Mouse (Mus musculus): ENCODE results near the gene Olfr799. TPM values are rescaled to one million over a fixed set of nuclear protein-coding genes. Genes with fewer than 3 reads are reported as not detected.

Olfr799 gene
- total and polyA plus RNA-seq, 2 experiments, result not detected

GRCm38 (mm10) chr10:129657394-129657793 lies 20.1 kb downstream of the Olfr799 start, which contains the start of gene Olfr800:
Gene Olfr800 (plus strand): TSS chr10:129657694.
- Histone ChIP-seq H3K9ac (ENCODE audit: low read depth, low read length) (no peak within 1 kb of the TSS), H3K27ac (replicated peaks; ENCODE audit: insufficient read depth, low read depth, low read length) (no peak within 1 kb of the TSS), H3K79me2 (ENCODE audit: control insufficient read depth, insufficient read depth, low read length) (no peaks in the 10 kb centered on the region), H3K4me1 (ENCODE audit: control insufficient read depth, insufficient read depth, low read length) (no peaks in the 10 kb centered on the region), H3K4me3 (ENCODE audit: insufficient read depth, low read depth, low read length) (no peak within 1 kb of the TSS), H3K36me3 (ENCODE audit: control insufficient read depth, insufficient read depth, low read length) (no peaks in the 10 kb centered on the region), H3K27me3 (ENCODE audit: control insufficient read depth, insufficient read depth, low read length) (no peaks in the 10 kb centered on the region)
- DNase-seq (ENCODE audit: extremely low read depth, low read depth, low spot score), result no peak
- no peak for TF ChIP-seq CTCF (IDR thresholded peaks at IDR 0.05; ENCODE audit: low read depth, low read length)
- TF ChIP-seq POLR2A (IDR thresholded peaks at IDR 0.05; ENCODE audit: extremely low read depth, insufficient read depth, low read length), result no peak

- no peaks in the 10 kb centered on the region for H3K36me3 ChIP-seq (ENCODE audit: control insufficient read depth, insufficient read depth, low read length)
- no peaks in the 10 kb centered on the region for H3K79me2 ChIP-seq (ENCODE audit: control insufficient read depth, insufficient read depth, low read length)
- H3K4me3 ChIP-seq (ENCODE audit: insufficient read depth, low read depth, low read length), result no peak within 1 kb of the TSS
- H3K4me1 ChIP-seq (ENCODE audit: control insufficient read depth, insufficient read depth, low read length), result no peaks in the 10 kb centered on the region
- H3K27me3 ChIP-seq (ENCODE audit: control insufficient read depth, insufficient read depth, low read length), result no peaks in the 10 kb centered on the region
- TF ChIP-seq POLR2A (IDR thresholded peaks at IDR 0.05; ENCODE audit: extremely low read depth, insufficient read depth, low read length), result no peak
- no peak for TF ChIP-seq CTCF (IDR thresholded peaks at IDR 0.05; ENCODE audit: low read depth, low read length)
- no peak for DNase-seq (ENCODE audit: extremely low read depth, low read depth, low spot score)
- WGBS, result 64% methylated on average over 1 of the region's 1 CpGs
- no peak within 1 kb of the TSS for H3K9ac ChIP-seq (ENCODE audit: low read depth, low read length)
- H3K27ac ChIP-seq (replicated peaks; ENCODE audit: insufficient read depth, low read depth, low read length), result no peak within 1 kb of the TSS
Observed at GRCm38 (mm10) chr10:129673765-129674164, 36.5 kb downstream of the Olfr799 start, which contains the start of gene Olfr801. Gene Olfr801 (minus strand): TSS chr10:129673865.

- Histone ChIP-seq H3K4me3 (ENCODE audit: insufficient read depth, low read depth, low read length) (no peak within 1 kb of the TSS), H3K27me3 (ENCODE audit: control insufficient read depth, insufficient read depth, low read length) (no peaks in the 10 kb centered on the region), H3K79me2 (ENCODE audit: control insufficient read depth, insufficient read depth, low read length) (no peaks in the 10 kb centered on the region), H3K27ac (replicated peaks; ENCODE audit: insufficient read depth, low read depth, low read length) (no peak within 1 kb of the TSS), H3K36me3 (ENCODE audit: control insufficient read depth, insufficient read depth, low read length) (no peaks in the 10 kb centered on the region), H3K9ac (ENCODE audit: low read depth, low read length) (no peak within 1 kb of the TSS), H3K4me1 (ENCODE audit: control insufficient read depth, insufficient read depth, low read length) (no peaks in the 10 kb centered on the region)
- TF ChIP-seq POLR2A (IDR thresholded peaks at IDR 0.05; ENCODE audit: extremely low read depth, insufficient read depth, low read length), result no peak
- no peak for TF ChIP-seq CTCF (IDR thresholded peaks at IDR 0.05; ENCODE audit: low read depth, low read length)
- no peak for DNase-seq (ENCODE audit: extremely low read depth, low read depth, low spot score)
- WGBS, result 67% methylated on average over 1 of the region's 1 CpGs
Observed at GRCm38 (mm10) chr10:129688069-129688468, 50.8 kb downstream of the Olfr799 start, which contains the start of gene Olfr802. Gene Olfr802 (minus strand): TSS chr10:129688169.

- WGBS, result 68% methylated on average over 2 of the region's 2 CpGs
- Histone ChIP-seq H3K79me2 (ENCODE audit: control insufficient read depth, insufficient read depth, low read length) (no peaks in the 10 kb centered on the region), H3K9ac (ENCODE audit: low read depth, low read length) (no peak within 1 kb of the TSS), H3K36me3 (ENCODE audit: control insufficient read depth, insufficient read depth, low read length) (no peaks in the 10 kb centered on the region), H3K4me3 (ENCODE audit: insufficient read depth, low read depth, low read length) (no peak within 1 kb of the TSS), H3K27me3 (ENCODE audit: control insufficient read depth, insufficient read depth, low read length) (no peaks in the 10 kb centered on the region), H3K27ac (replicated peaks; ENCODE audit: insufficient read depth, low read depth, low read length) (no peak within 1 kb of the TSS), H3K4me1 (ENCODE audit: control insufficient read depth, insufficient read depth, low read length) (no peaks in the 10 kb centered on the region)
- TF ChIP-seq POLR2A (IDR thresholded peaks at IDR 0.05; ENCODE audit: extremely low read depth, insufficient read depth, low read length) (no peak), CTCF (IDR thresholded peaks at IDR 0.05; ENCODE audit: low read depth, low read length) (no peak)
- DNase-seq (ENCODE audit: extremely low read depth, low read depth, low spot score), result no peak
Observed at GRCm38 (mm10) chr10:129694186-129694585, 56.9 kb downstream of the Olfr799 start, which contains the start of gene Olfr803. Gene Olfr803 (minus strand): TSS chr10:129694286.

Other genes starting within 250 kb of the Olfr799 start
- not detected in 2 replicates for gene Olfr785, start 232.1 kb upstream of the Olfr799 start, total RNA-seq (2014; rRNA removed)
- not detected in 2 replicates for gene Olfr785, start 232.1 kb upstream of the Olfr799 start, polyA plus RNA-seq (2012; rRNA removed)
- gene Olfr786, start 210.2 kb upstream of the Olfr799 start, total RNA-seq (2014; rRNA removed), result not detected in 2 replicates
- not detected in 2 replicates for gene Olfr786, start 210.2 kb upstream of the Olfr799 start, polyA plus RNA-seq (2012; rRNA removed)
- gene Olfr787, start 175.6 kb upstream of the Olfr799 start, total RNA-seq (2014; rRNA removed), result not detected in 2 replicates
- gene Olfr787, start 175.6 kb upstream of the Olfr799 start, polyA plus RNA-seq (2012; rRNA removed), result not detected in 2 replicates
- not detected in 2 replicates for gene Olfr788, start 166.5 kb upstream of the Olfr799 start, total RNA-seq (2014; rRNA removed)
- gene Olfr788, start 166.5 kb upstream of the Olfr799 start, polyA plus RNA-seq (2012; rRNA removed), result not detected in 2 replicates
- gene Olfr789, start 152.7 kb upstream of the Olfr799 start, total RNA-seq (2014; rRNA removed), result not detected in 2 replicates
- gene Olfr789, start 152.7 kb upstream of the Olfr799 start, polyA plus RNA-seq (2012; rRNA removed), result not detected in 2 replicates
- gene Olfr790, start 139.0 kb upstream of the Olfr799 start, total RNA-seq (2014; rRNA removed), result not detected in 2 replicates
- gene Olfr790, start 139.0 kb upstream of the Olfr799 start, polyA plus RNA-seq (2012; rRNA removed), result not detected in 2 replicates
- not detected in 2 replicates for gene Olfr791, start 115.7 kb upstream of the Olfr799 start, total RNA-seq (2014; rRNA removed)
- gene Olfr791, start 115.7 kb upstream of the Olfr799 start, polyA plus RNA-seq (2012; rRNA removed), result not detected in 2 replicates
- gene Olfr792, start 98.3 kb upstream of the Olfr799 start, total RNA-seq (2014; rRNA removed), result not detected in 2 replicates
- not detected in 2 replicates for gene Olfr792, start 98.3 kb upstream of the Olfr799 start, polyA plus RNA-seq (2012; rRNA removed)
- gene Olfr794, start 69.8 kb upstream of the Olfr799 start, total RNA-seq (2014; rRNA removed), result not detected in 2 replicates
- not detected in 2 replicates for gene Olfr794, start 69.8 kb upstream of the Olfr799 start, polyA plus RNA-seq (2012; rRNA removed)
- not detected in 2 replicates for gene Olfr796, start 24.9 kb upstream of the Olfr799 start, total RNA-seq (2014; rRNA removed)
- not detected in 2 replicates for gene Olfr796, start 24.9 kb upstream of the Olfr799 start, polyA plus RNA-seq (2012; rRNA removed)
- gene Olfr798, start 9.6 kb upstream of the Olfr799 start, total RNA-seq (2014; rRNA removed), result not detected in 2 replicates
- not detected in 2 replicates for gene Olfr798, start 9.6 kb upstream of the Olfr799 start, polyA plus RNA-seq (2012; rRNA removed)
- not detected in 2 replicates for gene Olfr800, start 20.2 kb downstream of the Olfr799 start, total RNA-seq (2014; rRNA removed)
- gene Olfr800, start 20.2 kb downstream of the Olfr799 start, polyA plus RNA-seq (2012; rRNA removed), result not detected in 2 replicates
- not detected in 2 replicates for gene Olfr801, start 36.4 kb downstream of the Olfr799 start, total RNA-seq (2014; rRNA removed)
- gene Olfr801, start 36.4 kb downstream of the Olfr799 start, polyA plus RNA-seq (2012; rRNA removed), result not detected in 2 replicates
- gene Olfr802, start 50.7 kb downstream of the Olfr799 start, total RNA-seq (2014; rRNA removed), result not detected in 2 replicates
- not detected in 2 replicates for gene Olfr802, start 50.7 kb downstream of the Olfr799 start, polyA plus RNA-seq (2012; rRNA removed)
- gene Olfr803, start 56.8 kb downstream of the Olfr799 start, total RNA-seq (2014; rRNA removed), result not detected in 2 replicates
- not detected in 2 replicates for gene Olfr803, start 56.8 kb downstream of the Olfr799 start, polyA plus RNA-seq (2012; rRNA removed)
- not detected in 2 replicates for gene Olfr804, start 65.7 kb downstream of the Olfr799 start, total RNA-seq (2014; rRNA removed)
- gene Olfr804, start 65.7 kb downstream of the Olfr799 start, polyA plus RNA-seq (2012; rRNA removed), result not detected in 2 replicates
- not detected in 2 replicates for gene Olfr805, start 91.9 kb downstream of the Olfr799 start, total RNA-seq (2014; rRNA removed)
- gene Olfr805, start 91.9 kb downstream of the Olfr799 start, polyA plus RNA-seq (2012; rRNA removed), result not detected in 2 replicates
- not detected in 2 replicates for gene Olfr806, start 104.4 kb downstream of the Olfr799 start, total RNA-seq (2014; rRNA removed)
- not detected in 2 replicates for gene Olfr806, start 104.4 kb downstream of the Olfr799 start, polyA plus RNA-seq (2012; rRNA removed)
- gene Olfr807, start 120.3 kb downstream of the Olfr799 start, total RNA-seq (2014; rRNA removed), result not detected in 2 replicates
- gene Olfr807, start 120.3 kb downstream of the Olfr799 start, polyA plus RNA-seq (2012; rRNA removed), result not detected in 2 replicates
- not detected in 2 replicates for gene Olfr808, start 128.0 kb downstream of the Olfr799 start, total RNA-seq (2014; rRNA removed)
- not detected in 2 replicates for gene Olfr808, start 128.0 kb downstream of the Olfr799 start, polyA plus RNA-seq (2012; rRNA removed)
- not detected in 2 replicates for gene Olfr809, start 137.2 kb downstream of the Olfr799 start, total RNA-seq (2014; rRNA removed)
- gene Olfr809, start 137.2 kb downstream of the Olfr799 start, polyA plus RNA-seq (2012; rRNA removed), result not detected in 2 replicates
- not detected in 2 replicates for gene Olfr810, start 157.4 kb downstream of the Olfr799 start, total RNA-seq (2014; rRNA removed)
- gene Olfr810, start 157.4 kb downstream of the Olfr799 start, polyA plus RNA-seq (2012; rRNA removed), result not detected in 2 replicates
- gene Olfr811, start 166.9 kb downstream of the Olfr799 start, total RNA-seq (2014; rRNA removed), result not detected in 2 replicates
- not detected in 2 replicates for gene Olfr811, start 166.9 kb downstream of the Olfr799 start, polyA plus RNA-seq (2012; rRNA removed)
- not detected in 2 replicates for gene Olfr812, start 208.6 kb downstream of the Olfr799 start, total RNA-seq (2014; rRNA removed)
- not detected in 2 replicates for gene Olfr812, start 208.6 kb downstream of the Olfr799 start, polyA plus RNA-seq (2012; rRNA removed)
- not detected in 2 replicates for gene Olfr813, start 217.9 kb downstream of the Olfr799 start, total RNA-seq (2014; rRNA removed)
- not detected in 2 replicates for gene Olfr813, start 217.9 kb downstream of the Olfr799 start, polyA plus RNA-seq (2012; rRNA removed)
- gene Olfr814, start 242.4 kb downstream of the Olfr799 start, total RNA-seq (2014; rRNA removed), result not detected in 2 replicates
- not detected in 2 replicates for gene Olfr814, start 242.4 kb downstream of the Olfr799 start, polyA plus RNA-seq (2012; rRNA removed)

All from liver, adult 2 months (tissue).